Mouse (Mus musculus): ENCODE data around the gene Prkacb.
A peak's percentile ranks its signal among the peaks of the same experiment; 100 is the strongest.

Prkacb gene

DNA sequence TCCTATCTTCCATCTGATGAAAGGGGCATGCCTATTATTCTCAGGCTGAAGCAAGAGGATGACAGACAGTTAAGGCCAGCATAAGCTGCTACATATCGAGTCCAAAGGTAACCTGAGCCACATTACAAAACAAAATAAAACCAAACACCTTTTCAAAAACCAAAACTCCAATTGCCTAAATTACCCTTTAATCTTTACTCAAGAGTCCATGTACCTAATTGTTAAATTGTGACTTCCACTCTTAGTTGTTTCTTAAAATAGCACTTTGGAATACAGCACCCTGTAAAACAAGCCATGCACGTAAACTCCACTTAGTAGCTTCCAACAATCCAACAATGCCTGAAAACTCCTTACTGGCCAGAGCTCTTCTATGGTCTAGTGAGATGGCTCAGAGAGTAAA is 34.3 kb downstream of the Prkacb start:
- DNase-seq, result no peak

DNA sequence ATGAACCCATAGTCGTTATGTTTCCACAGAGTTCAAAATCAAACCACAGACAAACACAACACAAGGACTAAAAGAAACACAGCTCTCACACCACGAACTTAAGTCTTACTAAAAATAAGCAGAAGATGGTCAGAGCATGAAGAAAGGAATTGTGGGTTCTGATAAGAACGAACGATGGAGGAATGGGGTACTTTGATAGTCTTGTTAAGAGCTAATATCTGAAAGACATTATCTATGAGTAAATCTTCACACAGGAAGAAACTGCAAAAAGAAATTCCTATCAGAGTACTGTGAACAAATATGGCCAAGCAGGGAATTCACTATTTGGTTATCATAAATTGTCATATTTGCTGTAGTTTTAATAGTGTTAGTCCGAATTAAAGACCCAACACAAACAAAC is 36.1 kb downstream of the Prkacb start:
- no peak for DNase-seq

DNA sequence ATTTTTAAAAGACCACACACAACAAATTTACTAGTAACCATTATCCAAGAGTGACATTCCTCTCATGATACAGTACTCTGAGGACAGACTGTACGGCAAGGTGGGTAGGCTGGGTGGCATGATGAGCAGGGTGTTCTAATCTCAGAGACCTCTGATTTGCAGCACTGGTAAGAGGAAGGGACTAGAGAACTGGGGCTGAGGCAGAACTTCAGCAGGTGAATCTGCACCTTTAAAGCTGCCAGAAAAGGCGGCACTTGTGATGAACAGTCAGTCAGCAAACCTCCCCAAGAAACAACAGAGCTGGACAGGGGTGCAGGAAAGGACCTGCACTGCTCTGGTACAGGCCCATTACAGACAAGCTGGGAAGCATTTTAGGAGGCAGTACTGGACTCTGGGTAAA is 41.9 kb downstream of the Prkacb start:
- no peak for DNase-seq

DNA sequence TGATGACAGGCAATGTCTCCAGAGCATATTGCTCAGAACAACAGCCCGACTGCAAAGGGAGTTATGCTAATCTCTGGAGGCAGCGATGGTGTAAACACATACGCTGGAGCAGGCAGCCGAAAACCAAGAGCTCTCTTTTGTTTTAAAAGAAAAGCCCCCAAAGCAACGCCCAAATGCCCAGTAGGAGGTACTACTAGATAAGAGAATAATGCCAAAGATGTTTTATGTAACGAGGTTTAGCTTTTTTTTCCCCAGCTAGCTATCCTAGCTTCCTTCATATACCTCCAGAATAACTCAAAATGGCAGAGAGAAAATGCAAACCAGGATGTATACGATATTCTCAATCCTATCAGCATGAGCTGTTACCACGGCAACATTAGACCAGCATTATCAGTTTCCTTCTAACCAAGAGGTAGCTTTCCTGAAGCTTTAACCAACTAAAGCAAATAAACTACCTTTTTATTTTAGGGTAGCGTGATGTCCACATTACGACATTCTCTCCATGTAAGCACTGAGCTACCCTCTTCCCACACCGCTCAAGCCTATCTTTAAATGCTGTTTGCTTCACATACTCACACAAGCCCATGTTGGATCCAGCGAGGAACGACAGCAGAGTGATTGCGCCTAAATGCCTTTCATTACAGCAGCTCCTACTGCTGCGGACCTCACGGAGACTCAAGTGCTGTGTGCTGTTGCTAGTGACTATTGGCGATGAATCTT is 42.7 kb downstream of the Prkacb start:
- peak; percentile 87 for DNase-seq

DNA sequence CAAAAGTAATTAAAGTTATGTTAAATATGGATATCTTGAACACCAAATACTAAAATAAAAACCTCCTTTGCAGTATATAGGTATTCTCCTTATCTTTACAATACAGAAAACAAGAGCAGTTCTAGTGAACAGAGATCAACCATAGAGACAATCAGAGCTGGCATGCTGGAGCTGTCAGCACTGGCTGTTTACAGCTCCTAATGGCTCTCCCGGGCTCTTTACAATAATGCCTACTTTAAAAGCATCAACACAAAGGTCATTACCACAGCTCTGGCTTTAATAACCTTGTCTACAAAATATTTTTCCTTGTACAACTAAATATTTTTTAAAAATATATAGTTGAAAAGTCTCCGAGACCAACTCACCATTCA is 43.2 kb downstream of the Prkacb start:
- DNase-seq, result no peak

DNA sequence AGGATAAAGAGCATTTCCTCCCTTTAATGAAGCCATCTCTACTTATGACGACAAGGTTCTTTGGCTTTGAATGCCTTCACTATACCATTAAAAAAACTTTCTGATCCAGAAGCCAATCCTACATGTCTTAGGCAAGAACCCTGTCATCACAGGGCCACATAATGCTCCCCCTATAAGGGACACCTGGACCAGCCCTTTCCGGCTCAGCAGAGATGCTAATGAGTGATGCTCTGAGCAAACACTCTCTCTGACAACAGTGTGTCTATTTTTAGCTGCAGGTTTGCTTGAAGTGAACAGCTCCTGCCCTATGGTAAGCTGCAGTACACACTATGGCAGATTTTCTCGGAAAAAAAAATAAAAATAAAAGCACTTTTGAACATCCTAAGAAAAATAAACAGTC is 43.9 kb downstream of the Prkacb start:
- no peak for DNase-seq

DNA sequence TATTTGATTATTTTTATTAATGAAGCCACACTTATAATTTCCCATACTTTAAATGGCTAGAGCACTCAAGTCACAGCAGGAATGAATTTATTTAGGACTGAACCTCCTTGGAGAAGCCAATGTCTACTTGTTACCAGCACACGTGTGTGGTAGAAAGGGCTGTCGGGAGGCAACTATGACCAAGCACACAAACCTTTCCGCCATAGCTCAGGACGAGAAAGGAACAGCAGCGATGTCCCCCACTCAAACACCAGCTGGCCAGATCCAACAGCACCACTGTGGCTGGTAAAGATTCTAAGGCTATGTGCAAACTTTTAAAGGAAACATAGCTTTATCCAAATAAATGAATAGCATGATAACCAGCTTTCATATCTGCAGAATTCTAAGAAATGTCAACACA is 44.4 kb downstream of the Prkacb start:
- peak; percentile 16 for DNase-seq

DNA sequence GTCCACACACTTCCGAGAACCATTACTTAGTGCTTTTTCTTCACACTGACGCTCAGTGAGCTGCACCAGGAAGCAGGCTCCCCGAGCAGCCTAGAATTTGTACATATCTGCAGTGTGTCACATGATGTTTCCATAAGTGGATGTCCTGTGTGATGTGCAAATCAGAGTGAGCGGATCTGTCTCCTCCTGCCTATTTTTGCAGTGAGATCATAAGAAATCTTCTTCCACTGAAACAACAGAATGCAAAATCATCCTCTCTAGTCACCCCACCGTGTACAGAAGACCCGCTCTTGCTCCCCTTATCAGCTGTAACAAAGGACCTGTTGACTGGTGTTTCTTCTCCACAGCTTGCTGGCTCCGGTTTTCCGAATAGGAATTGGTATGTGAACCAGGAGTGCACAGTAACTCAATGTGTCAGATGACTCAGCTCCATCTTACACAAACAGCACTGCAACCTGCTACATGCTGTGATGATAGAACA is 46.0 kb downstream of the Prkacb start:
- peak; percentile 94 for DNase-seq

DNA sequence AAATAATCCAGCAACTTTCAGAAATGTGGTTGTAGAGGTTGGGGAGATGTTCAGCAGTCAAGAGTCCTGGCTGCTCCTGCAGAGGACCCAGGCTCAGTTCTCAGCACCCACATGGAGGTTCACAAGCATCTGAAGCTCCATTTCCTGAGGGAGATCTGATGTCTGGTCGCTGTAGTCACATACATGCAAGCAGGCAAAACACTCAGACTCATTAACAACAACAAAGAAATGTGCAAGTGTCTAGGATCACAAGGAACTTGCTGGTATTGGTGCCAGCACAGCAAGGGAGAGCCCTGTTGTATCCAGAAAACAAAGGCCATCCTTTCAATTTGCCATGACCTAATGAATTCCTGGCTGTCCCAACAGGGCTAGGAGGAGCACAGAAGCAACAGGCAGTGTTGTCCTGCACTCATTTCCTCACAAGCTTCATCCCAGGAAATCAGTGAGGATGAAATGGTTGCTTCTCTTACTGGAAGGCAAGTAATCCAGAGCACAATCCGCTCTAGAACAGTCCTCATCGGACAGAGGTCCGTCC is 46.7 kb downstream of the Prkacb start:
- DNase-seq, result no peak

DNA sequence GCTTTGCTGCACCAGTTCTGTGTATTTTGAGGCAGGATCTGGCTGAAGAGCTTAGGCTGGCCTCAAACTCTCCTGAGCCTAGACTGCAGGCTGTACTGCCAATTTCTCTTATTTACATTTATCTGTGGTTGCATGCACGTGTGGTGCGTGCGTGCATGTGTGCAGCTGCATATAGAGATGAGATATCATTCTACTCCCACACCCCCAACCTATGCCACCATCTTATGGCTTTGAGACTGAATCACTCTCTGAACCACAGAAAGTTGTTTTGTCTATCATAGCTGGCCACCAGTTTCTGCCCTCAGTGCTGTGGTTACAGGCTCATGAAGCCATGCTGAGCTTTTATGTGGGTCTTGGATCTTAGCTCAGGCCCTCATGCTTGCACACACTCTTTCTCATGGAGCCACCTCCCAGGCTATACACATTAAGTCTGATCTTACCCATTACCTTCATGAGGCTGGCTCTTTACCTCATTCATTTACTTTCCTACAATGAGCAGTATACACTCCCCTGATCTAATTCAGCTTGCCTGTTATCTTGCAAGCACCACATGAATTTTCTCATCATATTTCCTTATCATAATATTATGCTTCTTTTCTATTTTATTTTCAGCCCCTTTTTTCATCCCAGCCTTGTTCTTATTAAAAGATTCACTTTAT is 47.8 kb downstream of the Prkacb start:
- DNase-seq, result no peak

DNA sequence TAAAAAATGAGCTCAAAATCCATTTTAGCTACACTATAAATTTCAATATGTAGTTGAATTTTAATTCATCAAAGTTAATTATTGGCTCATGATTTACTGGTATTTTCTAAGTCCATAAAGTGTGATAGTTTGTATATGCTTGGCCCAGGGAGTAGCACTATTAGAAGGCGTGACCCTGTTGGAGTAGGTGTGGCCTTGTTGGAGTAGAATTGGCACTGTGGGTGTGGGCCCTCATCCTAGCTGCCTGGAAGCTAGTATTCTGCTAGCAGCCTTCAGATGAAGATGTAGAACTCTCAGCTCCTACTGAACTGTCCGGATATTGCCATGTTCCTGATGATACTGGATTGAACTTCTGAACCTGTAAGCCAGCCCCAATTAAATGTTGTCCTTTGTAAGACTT is 49.7 kb downstream of the Prkacb start:
- peak; percentile 73 for DNase-seq

DNA sequence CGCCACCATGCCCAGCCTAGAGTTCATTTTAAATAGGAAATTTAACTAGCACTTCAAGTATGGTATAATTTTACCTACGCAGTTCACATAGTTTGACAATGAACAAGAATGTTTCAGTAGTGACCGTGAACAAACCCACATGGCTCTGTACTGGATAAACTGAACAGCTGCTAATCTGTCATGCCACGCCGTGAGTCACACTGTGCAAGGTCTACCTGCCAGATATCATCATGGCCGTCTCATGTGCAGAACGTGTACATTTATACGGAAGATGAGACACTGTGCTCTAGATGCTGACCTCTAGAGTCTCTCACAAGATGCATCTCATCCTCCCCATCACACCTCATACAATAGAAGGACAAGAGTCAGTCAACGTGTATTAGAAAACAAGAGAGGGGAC is 51.5 kb downstream of the Prkacb start:
- peak; percentile 52 for DNase-seq

DNA sequence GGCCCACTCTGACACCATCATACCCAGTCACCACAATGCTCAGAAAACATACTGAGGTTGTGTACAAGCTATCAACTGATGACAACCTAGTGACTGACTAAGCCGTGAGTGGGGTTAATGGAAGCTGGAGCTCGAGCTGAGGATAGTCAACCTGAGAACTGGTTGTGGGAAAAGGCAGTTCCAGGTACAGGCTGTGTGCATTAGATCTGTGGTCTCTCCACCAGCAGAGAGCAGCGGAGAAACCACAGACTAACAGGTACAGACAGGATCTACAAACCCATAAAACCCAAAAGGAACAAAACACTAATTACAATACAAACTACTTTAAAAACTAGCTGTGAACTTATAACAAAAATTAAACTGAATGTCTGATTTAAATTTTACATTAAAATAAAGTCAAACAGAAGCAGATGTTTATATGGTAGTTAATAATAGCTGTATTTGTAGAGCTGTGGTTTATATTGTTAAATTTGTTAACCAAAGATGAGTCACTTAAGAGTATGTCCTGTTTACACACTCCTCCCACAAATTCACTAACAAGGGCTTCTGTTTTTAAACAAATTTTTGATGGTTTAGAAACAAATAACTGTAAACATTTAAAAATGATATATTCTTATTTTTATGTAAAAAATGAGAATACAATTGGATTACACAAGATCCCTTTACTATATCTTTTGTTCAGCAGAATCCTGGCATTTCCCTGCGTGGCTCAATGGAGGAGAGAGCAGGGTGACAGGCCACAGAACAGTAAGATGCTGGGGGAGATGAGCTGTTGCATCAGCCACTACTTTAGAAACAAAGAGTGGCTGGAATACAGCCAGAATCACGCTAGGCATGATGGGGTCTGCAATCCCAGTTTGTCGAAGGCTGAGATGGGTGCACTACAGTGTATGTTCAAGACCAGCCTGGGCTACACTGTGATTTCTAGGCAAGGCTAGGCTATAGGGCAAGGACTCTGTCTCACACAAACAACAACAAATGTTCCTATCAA is 54.5 kb downstream of the Prkacb start:
- DNase-seq, result peak; percentile 65

DNA sequence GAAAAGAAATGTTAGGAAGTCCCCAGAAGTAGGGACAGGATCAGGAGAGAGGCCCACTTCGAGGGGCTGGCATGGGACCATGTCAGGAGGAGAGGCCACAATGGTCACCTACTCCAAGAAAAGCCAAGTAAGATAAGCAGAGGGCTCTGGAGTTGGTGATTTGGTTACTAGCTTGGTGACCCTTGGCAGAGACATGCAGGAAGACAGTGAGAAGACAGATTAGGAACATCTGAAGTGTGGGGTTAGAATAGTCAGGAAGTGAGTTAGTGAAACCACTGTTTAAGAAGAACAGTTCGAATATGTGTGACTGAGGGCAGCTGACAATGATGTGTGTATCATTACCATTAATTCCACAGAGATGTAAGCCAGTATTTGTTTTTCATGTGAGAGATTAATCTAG is 58.5 kb downstream of the Prkacb start:
- peak; percentile 65 for DNase-seq

DNA sequence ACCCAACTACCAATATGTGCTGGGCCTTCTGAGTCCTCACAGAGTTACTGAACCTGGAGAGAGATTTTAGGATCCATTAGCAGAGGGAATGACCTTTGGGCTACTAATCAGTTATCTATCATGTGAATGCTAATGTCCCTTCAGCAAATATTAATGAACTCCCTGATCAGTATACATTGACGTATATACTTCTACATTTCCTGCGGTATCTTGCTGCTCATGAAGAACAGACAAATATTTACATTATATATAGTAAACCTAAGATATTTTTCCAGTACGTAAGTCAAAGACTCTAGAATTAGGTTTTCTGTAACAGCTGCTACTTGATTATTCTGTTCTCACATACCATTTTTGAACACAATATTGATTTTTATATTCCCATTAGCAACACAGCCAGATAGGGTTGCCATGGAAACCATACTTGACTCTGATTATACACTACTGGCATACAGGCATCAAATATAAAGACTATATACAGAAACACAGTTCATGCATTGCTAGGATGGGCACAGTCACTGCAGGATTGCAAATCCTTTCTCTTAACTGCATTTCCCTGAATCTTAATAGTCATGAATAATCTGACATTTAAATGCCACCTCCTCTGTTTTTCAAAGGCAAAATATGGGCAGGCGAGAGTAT is 71.1 kb downstream of the Prkacb start:
- no peak for DNase-seq

DNA sequence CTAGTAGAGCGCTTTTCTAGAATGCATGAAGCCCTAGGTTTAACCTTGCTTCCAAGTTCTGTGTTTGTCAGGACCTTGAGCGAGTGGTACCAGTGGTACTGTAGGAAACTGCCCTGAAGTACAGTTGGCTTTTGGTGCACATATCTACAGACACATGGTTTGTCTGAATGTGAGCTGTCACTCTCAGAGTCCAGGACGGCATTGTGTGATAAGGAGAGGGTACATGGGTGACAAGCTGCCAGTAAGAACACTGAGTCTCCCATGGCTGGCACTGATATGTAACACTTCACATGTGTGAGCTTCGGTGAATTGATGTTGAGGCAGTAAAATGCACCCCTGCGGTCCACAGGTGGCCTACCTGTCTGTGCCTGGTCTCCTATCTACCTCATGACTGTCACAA is 71.6 kb downstream of the Prkacb start:
- no peak for DNase-seq

DNA sequence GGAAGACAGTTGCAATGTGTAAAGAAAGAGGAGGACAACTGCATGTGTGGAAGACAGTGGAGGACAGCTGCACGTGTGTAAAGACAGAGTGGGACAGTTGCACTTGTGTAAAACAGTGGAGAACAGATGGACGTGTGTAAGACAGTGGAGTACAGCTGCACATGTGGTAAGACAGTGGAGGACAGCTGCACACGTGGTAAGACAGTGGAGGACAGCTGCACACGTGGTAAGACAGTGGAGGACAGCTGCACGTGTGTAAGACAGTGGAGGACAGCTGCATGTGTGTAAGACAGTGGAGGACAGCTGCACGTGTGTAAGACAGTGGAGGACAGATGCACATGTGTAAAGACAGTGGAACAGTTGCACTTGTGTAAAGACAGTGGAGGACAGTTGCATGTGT is 76.6 kb downstream of the Prkacb start:
- DNase-seq, result peak; percentile 75

DNA sequence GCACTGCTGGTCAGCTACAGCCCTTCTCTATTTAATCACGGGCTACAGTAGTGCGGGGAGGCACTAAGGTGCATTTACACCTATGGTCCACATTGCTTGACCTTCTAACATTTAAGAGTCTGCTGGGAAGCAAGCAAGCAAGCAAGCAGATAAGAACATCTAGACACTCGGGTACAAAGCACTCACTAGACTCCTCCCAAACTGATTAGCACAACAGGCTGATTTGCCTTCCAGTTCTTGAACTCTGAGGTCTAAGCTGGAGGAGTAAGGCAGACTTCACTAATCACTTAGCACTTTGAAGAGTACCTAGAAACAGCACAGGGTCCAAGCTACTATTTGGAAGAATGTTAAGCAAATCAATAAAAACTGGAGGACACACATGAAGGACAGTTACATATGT is 77.1 kb downstream of the Prkacb start:
- peak; percentile 72 for DNase-seq

DNA sequence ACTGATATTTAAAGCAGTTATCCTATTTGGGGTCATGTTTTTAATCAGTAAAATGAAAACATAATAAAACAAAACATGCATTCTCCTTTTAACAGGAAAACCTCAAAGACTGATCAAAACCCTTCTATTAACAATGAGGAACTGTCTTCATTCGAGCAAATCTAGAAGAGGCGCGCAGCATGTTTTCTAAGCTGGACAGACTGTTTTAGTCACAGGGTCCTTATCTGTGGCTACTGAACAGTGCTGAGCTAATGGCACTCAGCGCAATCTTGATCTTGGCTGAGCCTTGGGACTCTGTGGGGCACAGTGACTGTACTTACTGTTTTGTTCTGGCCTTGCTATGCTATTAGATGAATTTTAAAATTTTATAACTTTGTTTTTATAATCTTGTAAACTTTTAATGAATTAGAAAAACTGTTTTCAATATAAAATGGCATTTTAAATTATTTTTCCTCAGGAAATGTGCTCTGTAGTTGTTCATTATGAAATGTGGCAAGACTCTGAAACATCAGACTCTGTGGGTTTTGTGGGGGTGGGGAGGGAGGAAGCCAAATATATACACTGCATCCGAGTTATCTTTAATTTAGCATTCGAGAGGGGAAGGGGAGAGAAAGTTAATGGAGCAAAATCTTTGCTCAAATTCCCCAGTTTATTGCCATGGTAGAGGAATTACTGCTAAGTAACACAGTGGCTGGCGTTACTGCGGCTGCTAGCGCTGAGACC is 77.7 kb downstream of the Prkacb start:
- peak; percentile 76 for DNase-seq

DNA sequence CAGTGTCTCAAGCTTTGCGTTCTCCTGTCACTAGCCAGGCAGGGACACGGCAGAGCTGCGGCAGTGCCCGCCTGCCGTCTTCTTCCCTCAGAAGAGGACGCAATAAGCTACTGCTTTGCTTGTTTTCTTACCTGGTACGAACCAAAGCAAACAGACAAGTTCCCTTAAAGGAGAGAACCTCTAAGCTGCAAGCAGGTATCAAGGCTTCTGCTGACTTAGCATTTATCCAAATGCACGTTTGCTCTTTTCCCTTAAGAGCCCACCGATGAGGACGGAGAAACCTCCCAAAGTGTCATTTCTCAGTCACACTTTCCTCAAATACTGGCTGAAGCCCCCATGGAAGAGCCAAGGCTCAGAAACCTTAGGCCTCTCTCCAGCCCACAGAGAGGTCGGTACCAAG is 81.3 kb downstream of the Prkacb start:
- no peak for DNase-seq

DNA sequence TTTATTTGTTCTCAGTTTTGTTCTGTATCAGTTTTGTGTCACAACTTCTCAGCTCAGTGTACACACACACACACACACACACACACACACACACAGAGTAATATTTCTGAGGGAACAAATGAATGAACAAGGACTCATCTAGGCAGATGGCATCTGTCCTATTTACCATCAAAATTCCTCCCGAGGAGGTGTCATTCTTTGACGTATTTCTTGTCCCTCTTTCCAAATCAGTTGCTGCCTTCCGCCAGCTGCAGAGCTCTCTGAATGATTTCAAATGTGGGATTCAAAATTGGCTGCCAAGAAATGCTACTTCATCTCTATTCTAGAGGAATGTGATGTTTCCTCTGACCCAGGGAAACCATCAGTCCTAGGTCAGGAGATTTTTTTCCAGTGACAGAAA is 89.8 kb downstream of the Prkacb start:
- DNase-seq, result no peak

DNA sequence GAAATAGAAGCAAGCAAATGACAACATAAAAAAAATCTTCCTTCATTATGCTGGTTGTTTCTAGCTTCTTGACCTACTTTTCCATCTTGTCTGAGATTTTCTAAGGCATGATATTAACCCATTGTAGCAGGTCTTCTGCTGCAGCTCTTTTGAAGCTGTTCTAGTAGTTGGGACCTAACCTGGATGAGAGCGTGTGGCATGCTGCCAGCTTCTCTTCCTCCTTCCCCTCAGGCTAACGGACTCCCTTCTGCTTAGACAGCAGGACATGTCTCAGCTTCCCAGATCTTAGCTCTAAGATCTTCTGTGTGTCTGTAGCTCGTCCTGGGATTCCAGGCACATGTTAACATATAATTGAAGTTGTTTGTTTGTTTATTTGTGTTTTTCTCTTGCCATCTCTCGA is 93.1 kb downstream of the Prkacb start:
- DNase-seq, result no peak

Measured in heart, adult 11 months (tissue).